Mouse (Mus musculus) liver, embryonic 13.5 days (tissue): ENCODE measurements around the gene Pde4dip. TPM values are rescaled to one million over a fixed set of nuclear protein-coding genes. Genes with fewer than 3 reads are reported as not detected.
A peak's percentile ranks its signal among the peaks of the same experiment; 100 is the strongest.

ENCODE experiments used
- ATAC-seq: fragments of 200-750 bp; cut with Nextera tagmentation; 2 replicates; pipeline ENCODE4 v1.8.0; 2017; ENCODE audit warnings: low read depth, mild to moderate bottlenecking, moderate number of reproducible peaks, moderate library complexity
- DNase-seq: peaks from one replicate; pipeline ENCODE4 v3.0.0; 2022
- H3K27ac ChIP-seq: fragments of 300-500 bp; sonication (generic); 2 replicates; pipeline ENCODE4 v1.5.1; 2015; ENCODE audit warnings: moderate library complexity, mild to moderate bottlenecking, inconsistent platforms
- H3K27me3 ChIP-seq: fragments of 300-500 bp; sonication (generic); 2 replicates; pipeline ENCODE4 v1.6.1; 2015; ENCODE audit warnings: mild to moderate bottlenecking, inconsistent platforms
- H3K36me3 ChIP-seq: fragments of 300-500 bp; sonication (generic); 2 replicates; pipeline ENCODE4 v1.6.1; 2015; ENCODE audit warnings: mild to moderate bottlenecking, inconsistent platforms
- H3K4me1 ChIP-seq: fragments of 300-500 bp; sonication (generic); replicated peaks from 2 replicates; pipeline ENCODE4 v1.6.1; 2015; ENCODE audit warnings: inconsistent platforms
- H3K4me2 ChIP-seq: fragments of 300-500 bp; sonication (generic); 2 replicates; pipeline ENCODE4 v1.6.1; 2015; ENCODE audit warnings: inconsistent platforms, mild to moderate bottlenecking, moderate library complexity
- H3K4me3 ChIP-seq: fragments of 300-500 bp; sonication (generic); replicated peaks from 2 replicates; pipeline ENCODE4 v1.5.1; 2015; ENCODE audit warnings: mild to moderate bottlenecking, inconsistent platforms
- H3K9ac ChIP-seq: fragments of 300-500 bp; sonication (generic); 2 replicates; pipeline ENCODE4 v1.6.1; 2015; ENCODE audit warnings: mild to moderate bottlenecking, inconsistent platforms
- H3K9me3 ChIP-seq: fragments of 300-500 bp; sonication (generic); replicated peaks from 2 replicates; pipeline ENCODE4 v1.6.1; 2016; ENCODE audit warnings: inconsistent platforms
- WGBS: fragments of 180-500 bp; shearing (Covaris S2); methylation state at CpG from one replicate; pipeline ENCODE4 v1.1.7; 2015; ENCODE audit not compliant: insufficient replicate concordance; 5-methylcytosine and 5-hydroxymethylcytosine counted together
- polyA plus RNA-seq: library from polyadenylated mRNA; unstranded; fragments of >200 nt; fragmentation: Nextera tagmentation; extraction: Ambion mirVana; gene quantifications from 2 replicates; pipeline ENCODE4 v1.2.1, GENCODE M21; 2015

The Pde4dip gene
- polyA plus RNA-seq, 1 experiment from 2014 or later: 5.8 TPM

- no peak overlapping the region for H3K4me3 ChIP-seq
- no peaks in the 10 kb centered on the region for H3K9me3 ChIP-seq
- ATAC-seq (no peak), DNase-seq (no peak)
- H3K4me2 ChIP-seq: no peak overlapping the region
- no peaks in the 10 kb centered on the region for H3K36me3 ChIP-seq
- H3K9ac ChIP-seq: no peak overlapping the region
- no peak overlapping the region for H3K27ac ChIP-seq
- H3K4me1 ChIP-seq: peaks cover 19% of the 10 kb centered on the region
- 58% methylated on average over 3 of the region's 3 CpGs for WGBS
- no peaks in the 10 kb centered on the region for H3K27me3 ChIP-seq
Measured at GRCm38 (mm10) chr3:97898381-97898780, 9.9 kb upstream of the Pde4dip start.

DNA sequence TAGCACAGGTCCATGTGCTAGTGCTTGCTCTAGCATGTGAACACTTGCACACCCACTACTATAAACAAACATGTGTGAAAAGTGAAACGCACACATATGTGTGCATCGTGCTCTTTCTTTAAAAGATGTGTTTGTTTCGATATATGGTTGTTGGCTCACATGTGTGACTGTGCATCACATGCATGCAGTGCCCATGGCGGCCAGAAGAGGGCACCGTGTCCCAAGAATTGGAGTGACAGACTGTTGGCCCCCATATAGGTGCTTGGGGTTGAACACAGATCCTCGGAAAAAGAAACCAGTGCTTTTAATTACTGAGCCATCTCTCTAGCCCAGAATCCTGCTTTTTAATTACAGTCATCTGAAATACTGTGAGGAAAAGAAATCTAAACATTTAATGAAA lies 6.2 kb upstream of the Pde4dip start:
- Histone ChIP-seq H3K27me3 (peaks cover 14% of the 10 kb centered on the region), H3K4me3 (no peak overlapping the region), H3K4me1 (no peaks in the 10 kb centered on the region), H3K36me3 (no peaks in the 10 kb centered on the region), H3K9me3 (no peaks in the 10 kb centered on the region), H3K27ac (no peak overlapping the region), H3K9ac (no peak overlapping the region), H3K4me2 (no peak overlapping the region)
- 36% methylated on average over 6 of the region's 6 CpGs for WGBS
- DNase-seq: peak; percentile 20
- ATAC-seq: no peak

- Histone ChIP-seq H3K27me3 (peaks cover 45% of the 10 kb centered on the region), H3K9me3 (no peaks in the 10 kb centered on the region), H3K9ac (no peak overlapping the region), H3K4me2 (no peak overlapping the region), H3K4me3 (no peak overlapping the region), H3K36me3 (no peaks in the 10 kb centered on the region), H3K4me1 (no peaks in the 10 kb centered on the region; the same call in 1 of the 2 replicates), H3K27ac (no peak overlapping the region)
- 14% methylated on average over 6 of the region's 6 CpGs for WGBS
- ATAC-seq (peak; percentile 64), DNase-seq (no peak)
Measured at GRCm38 (mm10) chr3:97890205-97890604, 1.7 kb upstream of the Pde4dip start.

DNA sequence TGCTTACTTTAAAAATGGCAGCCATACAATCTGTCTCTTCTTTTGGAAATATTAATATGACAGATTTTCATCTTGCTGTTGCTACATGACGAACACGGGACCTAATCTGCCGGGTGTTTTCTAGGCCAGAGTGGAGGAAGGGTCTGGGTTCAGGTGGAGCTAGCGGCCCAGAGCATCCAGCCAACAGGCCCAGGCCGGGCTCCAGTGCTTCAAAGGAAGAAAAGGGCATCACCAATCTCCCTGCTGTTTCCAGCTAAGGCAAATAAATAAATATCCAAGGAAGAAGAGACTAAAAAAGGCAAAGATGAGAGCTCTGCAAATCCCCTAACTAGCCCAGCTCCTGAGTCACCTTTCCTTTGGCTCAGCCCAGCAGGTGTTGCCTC lies 731 bp downstream of the Pde4dip start:
- WGBS: 56% methylated on average over 5 of the region's 5 CpGs
- ATAC-seq: no peak
- DNase-seq: no peak
- Histone ChIP-seq H3K27ac (no peak overlapping the region), H3K9me3 (no peaks in the 10 kb centered on the region), H3K4me2 (no peak overlapping the region), H3K36me3 (no peaks in the 10 kb centered on the region), H3K4me3 (no peak overlapping the region), H3K4me1 (no peaks in the 10 kb centered on the region; the same call in 1 of the 2 replicates), H3K9ac (no peak overlapping the region), H3K27me3 (peaks cover 49% of the 10 kb centered on the region)

- Histone ChIP-seq H3K4me3 (no peak overlapping the region), H3K36me3 (no peaks in the 10 kb centered on the region)
- 80% methylated on average over 5 of the region's 5 CpGs for WGBS
Measured at GRCm38 (mm10) chr3:97881576-97881975, 6.9 kb downstream of the Pde4dip start.

DNA sequence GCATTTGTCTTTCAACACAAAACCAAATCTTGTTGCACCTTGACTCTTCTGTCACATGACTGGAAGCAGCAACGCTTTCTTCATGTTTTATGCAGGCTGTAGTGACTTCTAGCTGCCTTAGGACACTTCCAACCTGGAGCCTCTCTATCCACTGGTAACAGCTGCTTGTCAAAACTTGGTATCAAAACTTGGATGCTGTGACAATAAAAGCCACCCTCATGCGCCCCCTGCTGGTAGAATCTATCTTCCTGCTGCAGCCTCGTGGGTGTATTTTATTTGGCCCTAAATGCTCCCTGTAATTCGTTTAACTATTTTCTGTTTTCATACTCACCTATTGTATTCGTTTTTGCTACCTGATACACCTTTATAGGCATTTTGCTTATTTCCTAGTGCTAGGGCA lies 9.3 kb downstream of the Pde4dip start:
- Histone ChIP-seq H3K27me3 (no peaks in the 10 kb centered on the region), H3K4me2 (no peak overlapping the region), H3K9me3 (no peaks in the 10 kb centered on the region), H3K27ac (no peak overlapping the region), H3K4me1 (no peaks in the 10 kb centered on the region), H3K36me3 (no peaks in the 10 kb centered on the region), H3K4me3 (no peak overlapping the region), H3K9ac (no peak overlapping the region)
- no peak for ATAC-seq
- DNase-seq: peak; percentile 35
- 10% methylated on average over 5 of the region's 5 CpGs for WGBS

More at GRCm38 (mm10) chr3:97881576-97881975, 6.9 kb downstream of the Pde4dip start:
- H3K4me1 ChIP-seq: no peaks in the 10 kb centered on the region
- H3K27ac ChIP-seq: no peak overlapping the region
- no peak for ATAC-seq
- H3K4me2 ChIP-seq: no peak overlapping the region
- H3K27me3 ChIP-seq: peaks cover 11% of the 10 kb centered on the region; the same call in 1 of the 2 replicates
- H3K9ac ChIP-seq: no peak overlapping the region
- DNase-seq: no peak
- H3K9me3 ChIP-seq: no peaks in the 10 kb centered on the region

DNA sequence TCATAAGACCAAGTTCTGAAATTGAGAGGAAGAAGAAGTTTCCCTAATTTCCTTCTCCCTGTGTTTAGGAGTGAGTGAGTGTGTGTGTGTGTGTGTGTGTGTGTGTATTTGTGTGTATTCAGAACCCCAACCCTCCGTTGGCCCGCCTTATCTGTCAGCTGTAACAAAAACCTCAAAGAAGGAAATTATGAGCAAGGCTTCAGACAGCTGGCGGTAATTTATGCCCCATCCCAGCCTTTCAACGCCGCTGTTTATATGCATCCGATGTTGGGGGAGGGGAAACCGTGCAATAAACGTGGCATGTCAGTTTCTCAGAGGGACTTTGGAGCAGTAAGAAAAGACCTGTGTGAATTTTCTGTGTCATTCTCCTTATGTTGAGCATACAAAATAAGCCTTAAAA lies 12.2 kb downstream of the Pde4dip start:
- no peaks in the 10 kb centered on the region for H3K4me1 ChIP-seq
- no peak overlapping the region for H3K4me2 ChIP-seq
- no peak for DNase-seq
- no peak overlapping the region for H3K27ac ChIP-seq
- H3K9ac ChIP-seq: no peak overlapping the region
- no peaks in the 10 kb centered on the region for H3K36me3 ChIP-seq
- H3K4me3 ChIP-seq: no peak overlapping the region
- no peak for ATAC-seq
- WGBS: 35% methylated on average over 8 of the region's 8 CpGs
- H3K27me3 ChIP-seq: no peaks in the 10 kb centered on the region
- H3K9me3 ChIP-seq: no peaks in the 10 kb centered on the region

DNA sequence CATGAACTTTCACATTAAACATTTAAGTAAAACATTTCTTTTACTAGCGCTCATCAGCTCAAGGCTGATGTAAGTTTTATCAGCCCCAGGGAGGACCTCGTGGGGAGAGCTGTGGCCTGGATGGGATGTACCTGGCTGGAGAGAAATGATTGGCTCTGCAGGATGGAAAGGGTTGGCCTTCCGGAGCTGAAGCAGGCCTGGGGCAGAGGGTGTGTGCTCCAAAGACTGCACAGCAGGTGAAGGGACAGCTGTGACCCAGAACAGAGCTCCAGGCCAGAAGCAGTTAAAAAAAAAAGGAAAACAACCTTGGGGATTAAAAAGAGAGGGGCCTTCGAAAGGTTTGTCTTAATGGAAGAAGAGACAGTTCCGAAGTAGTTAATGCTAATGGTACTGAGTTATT lies 13.7 kb downstream of the Pde4dip start:
- DNase-seq (no peak), ATAC-seq (no peak)
- H3K9me3 ChIP-seq: no peaks in the 10 kb centered on the region
- H3K4me2 ChIP-seq: no peak overlapping the region
- H3K9ac ChIP-seq: no peak overlapping the region
- H3K27me3 ChIP-seq: no peaks in the 10 kb centered on the region
- no peak overlapping the region; the same call in 1 of the 2 replicates for H3K27ac ChIP-seq
- WGBS: 52% methylated on average over 5 of the region's 5 CpGs
- H3K36me3 ChIP-seq: no peaks in the 10 kb centered on the region
- H3K4me3 ChIP-seq: no peak overlapping the region
- no peaks in the 10 kb centered on the region for H3K4me1 ChIP-seq

- Histone ChIP-seq H3K9me3 (no peaks in the 10 kb centered on the region), H3K36me3 (no peaks in the 10 kb centered on the region), H3K9ac (no peak overlapping the region), H3K27me3 (peaks cover 31% of the 10 kb centered on the region), H3K4me1 (peaks cover 7% of the 10 kb centered on the region; the same call in 1 of the 2 replicates), H3K27ac (no peak overlapping the region), H3K4me3 (no peak overlapping the region), H3K4me2 (no peak overlapping the region)
- DNase-seq (no peak), ATAC-seq (no peak)
- 47% methylated on average over 4 of the region's 4 CpGs for WGBS
Measured at GRCm38 (mm10) chr3:97869730-97870129, 18.8 kb downstream of the Pde4dip start.

DNA sequence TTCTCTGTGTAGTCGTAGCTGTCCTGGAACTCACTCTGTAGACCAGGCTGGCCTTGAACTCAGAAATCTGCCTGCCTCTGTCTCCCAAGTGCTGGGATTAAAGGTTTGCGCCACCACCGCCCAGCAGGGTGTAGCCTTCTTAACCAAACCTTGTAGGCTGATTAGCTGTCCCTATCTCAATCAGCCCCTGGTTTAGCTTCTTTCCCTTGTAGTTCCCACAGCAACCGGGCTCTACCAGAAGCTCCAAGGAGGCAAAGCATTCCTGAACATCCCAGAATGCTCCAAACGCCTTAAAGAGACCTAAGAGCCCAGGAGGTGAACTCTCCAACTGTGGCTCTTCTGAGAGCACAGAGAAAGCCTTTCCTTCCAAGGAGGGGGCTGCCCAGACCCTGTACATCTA lies 19.8 kb downstream of the Pde4dip start:
- 41% methylated on average over 5 of the region's 5 CpGs for WGBS
- DNase-seq: no peak
- H3K4me2 ChIP-seq: no peak overlapping the region
- ATAC-seq: no peak
- H3K9me3 ChIP-seq: no peaks in the 10 kb centered on the region
- H3K36me3 ChIP-seq: no peaks in the 10 kb centered on the region
- H3K27ac ChIP-seq: no peak overlapping the region
- peaks cover 31% of the 10 kb centered on the region for H3K27me3 ChIP-seq
- no peak overlapping the region for H3K4me3 ChIP-seq
- peaks cover 7% of the 10 kb centered on the region; the same call in 1 of the 2 replicates for H3K4me1 ChIP-seq
- H3K9ac ChIP-seq: no peak overlapping the region

DNA sequence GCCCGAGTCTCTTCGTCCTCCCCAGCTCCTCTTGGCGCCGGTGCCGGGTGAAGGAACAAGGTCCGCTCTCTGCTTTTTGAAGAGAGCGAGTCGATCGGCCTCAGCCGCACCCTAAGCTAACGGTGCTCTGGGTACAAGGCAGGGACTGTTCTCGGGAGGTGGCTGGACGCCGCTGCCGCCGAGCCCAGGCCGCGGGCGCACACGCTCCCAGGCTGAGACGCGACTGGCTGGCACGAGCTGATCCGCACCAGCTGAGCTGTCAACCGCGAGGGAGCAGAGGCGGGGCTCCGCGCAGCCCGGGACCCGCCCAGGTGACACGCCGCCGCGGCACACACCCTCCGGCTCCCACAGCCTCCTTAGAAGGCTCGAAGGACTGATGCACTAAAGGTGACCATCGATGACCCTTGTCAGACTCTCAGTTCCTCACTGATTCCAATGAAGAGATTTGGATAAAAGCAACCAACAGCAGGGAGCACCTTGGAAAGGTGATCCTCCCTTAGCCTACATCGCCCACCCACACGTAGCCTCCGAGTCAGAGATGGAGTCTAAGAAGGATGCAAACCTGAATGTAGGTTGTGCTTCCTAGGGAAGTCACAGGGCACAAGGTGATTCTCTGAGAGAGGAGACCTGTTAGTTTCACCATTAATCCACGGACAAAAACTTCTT lies 20.4 kb downstream of the Pde4dip start:
- Histone ChIP-seq H3K36me3 (no peaks in the 10 kb centered on the region), H3K4me2 (peak overlapping the region; percentile 66), H3K27me3 (peaks cover 31% of the 10 kb centered on the region), H3K4me1 (peaks cover 7% of the 10 kb centered on the region; the same call in 1 of the 2 replicates), H3K27ac (no peak overlapping the region), H3K9me3 (no peaks in the 10 kb centered on the region), H3K4me3 (peak overlapping the region; percentile 59), H3K9ac (peak overlapping the region; percentile 42)
- ATAC-seq: peak; percentile 82
- peak; percentile 31 for DNase-seq
- WGBS: 3% methylated on average over 42 of the region's 42 CpGs
